Mouse (Mus musculus) MEL (cell line): ENCODE measurements around the gene Wdfy3. TPM values are rescaled to one million over a fixed set of nuclear protein-coding genes. Genes with fewer than 3 reads are reported as not detected.
A peak's percentile ranks its signal among the peaks of the same experiment; 100 is the strongest.

ENCODE experiments used
- DNase-seq: peaks from one replicate; pipeline ENCODE4 v3.0.0; 2011; ENCODE audit warnings: low read depth, low spot score
- H3K27ac ChIP-seq: 2 replicates; pipeline ENCODE4 v1.5.1; 2012; ENCODE audit warnings: low read depth, mild to moderate bottlenecking, control low read depth, low read length, moderate library complexity; ENCODE audit not compliant: control insufficient read depth
- H3K27me3 ChIP-seq, 2 experiments: fragments of 150-350 bp in 1 of 2; sonication (generic) in 1 of 2; 2 replicates each; pipeline ENCODE4 v1.6.1; 2012; ENCODE audit warnings: low read length in 2 of 2, mild to moderate bottlenecking in 2 of 2, improper control_type of control experiment in 1 of 2, moderate library complexity in 1 of 2; ENCODE audit not compliant: insufficient read depth in 2 of 2, control insufficient read depth in 1 of 2
- H3K36me3 ChIP-seq, 2 experiments: 2 replicates each; pipeline ENCODE4 v1.6.1; 2012 to 2014; ENCODE audit warnings: low read length in 2 of 2, improper control_type of control experiment in 1 of 2, inconsistent platforms in 1 of 2, mild to moderate bottlenecking in 1 of 2; ENCODE audit not compliant: insufficient read depth in 2 of 2, control insufficient read depth in 1 of 2
- H3K4me1 ChIP-seq, 2 experiments: fragments of 150-350 bp in 1 of 2; sonication (generic) in 1 of 2; 2 replicates each; pipeline ENCODE4 v1.6.1; 2012; ENCODE audit warnings: low read length in 2 of 2, improper control_type of control experiment in 1 of 2, mild to moderate bottlenecking in 1 of 2; ENCODE audit not compliant: insufficient read depth in 2 of 2, control insufficient read depth in 1 of 2
- H3K4me3 ChIP-seq, 2 experiments: fragments of 150-350 bp in 1 of 2; sonication (generic) in 1 of 2; 2 replicates each; pipeline ENCODE4 v1.5.1; 2012; ENCODE audit warnings: low read depth in 2 of 2, low read length in 2 of 2, mild to moderate bottlenecking in 2 of 2, moderate library complexity in 2 of 2, control low read depth in 1 of 2, improper control_type of control experiment in 1 of 2; ENCODE audit not compliant: control insufficient read depth in 1 of 2, insufficient read depth in 1 of 2
- H3K79me2 ChIP-seq: 2 replicates; pipeline ENCODE4 v1.6.1; 2012; ENCODE audit warnings: mild to moderate bottlenecking, low read length, moderate library complexity; ENCODE audit not compliant: control insufficient read depth, poor library complexity, insufficient read depth
- H3K9ac ChIP-seq: 2 replicates; pipeline ENCODE4 v1.6.1; 2012; ENCODE audit warnings: low read depth, mild to moderate bottlenecking, control low read depth, low read length, moderate library complexity; ENCODE audit not compliant: control insufficient read depth, poor library complexity, severe bottlenecking
- H3K9me3 ChIP-seq: fragments of 150-350 bp; sonication (generic); replicated peaks from 2 replicates; pipeline ENCODE4 v1.6.1; 2012; ENCODE audit warnings: mild to moderate bottlenecking, low read length, improper control_type of control experiment, moderate library complexity; ENCODE audit not compliant: insufficient read depth
- BHLHE40 ChIP-seq: IDR thresholded peaks from 2 replicates; pipeline ENCODE4 v1.6.1; 2012; ENCODE audit warnings: low read depth, mild to moderate bottlenecking, inconsistent platforms, low read length, improper control_type of control experiment, borderline replicate concordance
- CHD2 ChIP-seq: IDR thresholded peaks from 2 replicates; pipeline ENCODE4 v1.6.1; 2011; ENCODE audit warnings: low read length, improper control_type of control experiment
- CTCF ChIP-seq, 3 experiments: IDR thresholded peaks in 2 of 3; conservative IDR thresholded peaks in 1 of 3; 2 replicates each; pipeline ENCODE4 v1.5.1; 2011 to 2012; ENCODE audit warnings: low read length in 3 of 3, low read depth in 2 of 3, mild to moderate bottlenecking in 2 of 3, improper control_type of control experiment in 1 of 3, inconsistent platforms in 1 of 3, mixed read lengths in 1 of 3, moderate library complexity in 1 of 3; ENCODE audit not compliant: control insufficient read depth in 1 of 3, insufficient read depth in 1 of 3, poor library complexity in 1 of 3, severe bottlenecking in 1 of 3
- EP300 ChIP-seq, 2 experiments: IDR thresholded peaks; 2 replicates each; pipeline ENCODE4 v1.6.1; 2011; ENCODE audit warnings: improper control_type of control experiment in 2 of 2, low read length in 2 of 2, low read depth in 1 of 2, mild to moderate bottlenecking in 1 of 2
- GABPA ChIP-seq: IDR thresholded peaks from 2 replicates; pipeline ENCODE4 v1.6.1; 2012; ENCODE audit warnings: low read depth, mild to moderate bottlenecking, inconsistent platforms, low read length, improper control_type of control experiment, moderate library complexity
- JUND ChIP-seq: IDR thresholded peaks from 2 replicates; pipeline ENCODE4 v1.6.1; 2011; ENCODE audit warnings: low read depth, mild to moderate bottlenecking, improper control_type of control experiment, low read length
- MXI1 ChIP-seq: IDR thresholded peaks from 2 replicates; pipeline ENCODE4 v1.6.1; 2011; ENCODE audit warnings: mild to moderate bottlenecking, low read depth, low read length, improper control_type of control experiment
- MYC ChIP-seq: IDR thresholded peaks from 2 replicates; pipeline ENCODE4 v1.6.1; 2011; ENCODE audit warnings: low read depth, mild to moderate bottlenecking, low read length, improper control_type of control experiment, moderate library complexity
- RCOR1 ChIP-seq: IDR thresholded peaks from 2 replicates; pipeline ENCODE4 v1.6.1; 2012; ENCODE audit warnings: low read depth, mild to moderate bottlenecking, inconsistent platforms, low read length, improper control_type of control experiment
- SMC3 ChIP-seq: IDR thresholded peaks from 2 replicates; pipeline ENCODE4 v1.6.1; 2011; ENCODE audit warnings: low read depth, low read length, improper control_type of control experiment
- TAL1 ChIP-seq: IDR thresholded peaks from 2 replicates; pipeline ENCODE4 v1.6.1; 2012; ENCODE audit warnings: mild to moderate bottlenecking, inconsistent platforms, low read length, moderate library complexity, mixed read lengths
- TCF12 ChIP-seq: IDR thresholded peaks from 2 replicates; pipeline ENCODE4 v1.6.1; 2014; ENCODE audit warnings: low read depth, mild to moderate bottlenecking, inconsistent platforms, low read length, improper control_type of control experiment, moderate library complexity
- USF2 ChIP-seq, 2 experiments: IDR thresholded peaks; 2 replicates each; pipeline ENCODE4 v1.6.1; 2011 to 2012; ENCODE audit warnings: improper control_type of control experiment in 2 of 2, low read length in 2 of 2, borderline replicate concordance in 1 of 2, inconsistent platforms in 1 of 2, low read depth in 1 of 2, mild to moderate bottlenecking in 1 of 2; ENCODE audit not compliant: insufficient read depth in 1 of 2
- polyA plus RNA-seq, 2 experiments: library from polyadenylated mRNA; stranded (reverse) in 1 of 2; unstranded in 1 of 2; fragments of >175 nt in 1 of 2; fragments of >200 nt in 1 of 2; gene quantifications; 2 replicates each; pipeline versions ENCODE4 v1.2.1 to v1.2.4; 2012; ENCODE audit warnings: low replicate concordance in 2 of 2, low read depth in 1 of 2; ENCODE audit not compliant: insufficient read length in 2 of 2, insufficient read depth in 1 of 2, missing spikeins in 1 of 2
- total RNA-seq: library from RNA; depleted of rRNA; stranded (reverse); fragments of 300-350 nt; gene quantifications from 2 replicates; pipeline ENCODE4 v1.2.3, GENCODE M21; 2012

The Wdfy3 gene
- total and polyA plus RNA-seq, 3 experiments = 10.0 to 21.3 (median 11.9) TPM

DNA sequence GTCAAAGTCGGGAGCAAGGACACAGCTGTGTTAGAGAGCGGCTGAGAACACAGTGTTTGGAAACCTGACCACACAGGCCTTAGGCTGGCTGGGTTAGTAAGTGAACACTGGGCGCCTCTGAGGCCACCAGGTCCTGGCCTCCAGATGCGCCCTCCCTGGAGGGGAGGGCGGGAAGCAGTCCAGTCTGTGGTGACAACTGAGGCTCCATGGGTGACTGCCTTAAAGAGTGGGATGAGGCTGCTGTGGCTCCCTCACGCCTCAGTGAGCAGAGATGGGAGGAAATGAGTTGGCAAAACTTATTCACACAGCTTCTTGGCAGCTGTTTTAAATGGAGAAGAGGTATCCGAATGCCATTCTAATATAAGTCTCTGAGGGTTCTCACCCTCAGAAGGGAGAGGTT lies 252.9 kb downstream of the Wdfy3 start:
- H3K4me3 ChIP-seq = no peak overlapping the region
- TF ChIP-seq EP300 (IDR thresholded peaks at IDR 0.05; ENCODE audit: low read depth in 1 of 2, low read length in 2 of 2) (no peak), BHLHE40 (no peak)
- TF ChIP-seq, all 39 proteins: peak for 0

GRCm38 (mm10) chr5:101811296-101812169 lies 258.2 kb downstream of the Wdfy3 start:
- Histone ChIP-seq H3K27me3 (no peaks in the 10 kb centered on the region; a peak in 1 of 4 replicates), H3K4me3 (no peak overlapping the region), H3K27ac (no peak overlapping the region), H3K9me3 (no peaks in the 10 kb centered on the region), H3K9ac (no peak overlapping the region), H3K79me2 (no peaks in the 10 kb centered on the region), H3K4me1 (no peaks in the 10 kb centered on the region; a peak in 1 of 4 replicates), H3K36me3 (no peaks in the 10 kb centered on the region)
- TF ChIP-seq CTCF (IDR thresholded peaks at IDR 0.05 in 2 of 3, conservative IDR thresholded peaks at IDR 0.05 in 1 of 3; ENCODE audit: control insufficient read depth in 1 of 3, insufficient read depth in 1 of 3, low read depth in 2 of 3, low read length in 3 of 3, poor library complexity in 1 of 3, severe bottlenecking in 1 of 3) (peak; percentile 7 to 48 (median 26); a peak in 4 of 6 replicates), SMC3 (peak; percentile 26; the same call in 1 of the 2 replicates), JUND (no peak)
- no peak for DNase-seq

More for the DNA sequence above, 252.9 kb downstream of the Wdfy3 start:
- H3K79me2 ChIP-seq = no peaks in the 10 kb centered on the region
- no peak overlapping the region for H3K27ac ChIP-seq
- peak; percentile 12 for DNase-seq
- H3K9ac ChIP-seq = no peak overlapping the region
- H3K4me1 ChIP-seq = peaks cover 0 to 3% of the 10 kb centered on the region in 2 experiments; a peak in 1 of 4 replicates
- H3K36me3 ChIP-seq = no peaks in the 10 kb centered on the region
- no peaks in the 10 kb centered on the region for H3K9me3 ChIP-seq
- no peaks in the 10 kb centered on the region; a peak in 1 of 4 replicates for H3K27me3 ChIP-seq

GRCm38 (mm10) chr5:101802358-101803022 lies 267.2 kb downstream of the Wdfy3 start:
- TF ChIP-seq MYC (no peak), TAL1 (no peak), TCF12 (no peak), CHD2 (no peak), USF2 (IDR thresholded peaks at IDR 0.05; ENCODE audit: borderline replicate concordance in 1 of 2, insufficient read depth in 1 of 2, low read depth in 1 of 2, low read length in 2 of 2) (no peak), GABPA (no peak), RCOR1 (no peak), MXI1 (no peak)
- no peak overlapping the region for H3K4me3 ChIP-seq
- no peak overlapping the region for H3K9ac ChIP-seq
- no peak overlapping the region for H3K27ac ChIP-seq
- H3K36me3 ChIP-seq = no peaks in the 10 kb centered on the region
- H3K4me1 ChIP-seq = no peaks in the 10 kb centered on the region
- no peaks in the 10 kb centered on the region for H3K79me2 ChIP-seq
- DNase-seq = no peak
- H3K27me3 ChIP-seq = no peaks in the 10 kb centered on the region; a peak in 1 of 4 replicates
- H3K9me3 ChIP-seq = no peaks in the 10 kb centered on the region
